Mouse (Mus musculus) spleen, adult 2 months (tissue): Measurements from ENCODE around the gene Trp53.

Experiments
- CTCF ChIP-seq: fragments of 200-500 bp; IDR thresholded peaks from 2 replicates; pipeline ENCODE4 v1.5.1; 2011; ENCODE audit warnings: mild to moderate bottlenecking, inconsistent platforms; ENCODE audit not compliant: insufficient read depth, insufficient read length, insufficient replicate concordance; ENCODE audit errors: extremely low read depth
- POLR2A ChIP-seq: fragments of 200-500 bp; IDR thresholded peaks from 2 replicates; pipeline ENCODE4 v1.6.1; 2011; ENCODE audit warnings: low read depth, low read length, inconsistent platforms

GRCm38 (mm10) chr11:69581147-69581688 lies 1.1 kb downstream of the Trp53 start:
- TF ChIP-seq CTCF (no peak), POLR2A (no peak)
